Mouse (Mus musculus) thymus, adult 2 months (tissue): Measurements from ENCODE around the gene Cox15.

Source experiments
- CTCF ChIP-seq: fragments of 200-500 bp; IDR thresholded peaks from 2 replicates; pipeline ENCODE4 v1.5.1; 2012; ENCODE audit warnings: mild to moderate bottlenecking, control low read depth, low read length, moderate library complexity, borderline replicate concordance; ENCODE audit not compliant: control insufficient read depth, poor library complexity, insufficient read depth; ENCODE audit errors: extremely low read depth
- POLR2A ChIP-seq: fragments of 200-500 bp; IDR thresholded peaks from 2 replicates; pipeline ENCODE4 v1.6.1; 2012; ENCODE audit warnings: mild to moderate bottlenecking, low read length, control low read depth, moderate library complexity; ENCODE audit not compliant: control insufficient read depth, poor library complexity, insufficient read depth; ENCODE audit errors: extremely low read depth

DNA sequence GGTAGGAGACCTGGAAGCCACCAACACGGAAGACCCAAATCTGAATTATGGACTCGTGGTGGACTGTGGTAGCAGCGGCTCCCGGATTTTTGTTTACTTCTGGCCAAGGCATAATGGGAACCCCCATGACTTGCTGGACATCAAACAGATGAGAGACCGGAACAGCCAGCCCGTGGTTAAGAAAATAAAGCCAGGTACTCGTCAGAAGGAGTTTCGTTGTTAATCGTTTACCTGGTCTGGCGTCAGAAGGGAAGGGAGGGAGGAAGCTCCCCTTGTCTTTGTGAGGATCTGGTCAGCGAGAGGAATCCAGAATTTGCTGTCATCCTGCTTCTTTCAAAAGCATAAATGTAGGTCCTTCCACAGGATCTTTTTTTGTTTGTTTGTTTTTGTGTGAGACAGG, 48.6 kb downstream of the Cox15 start:
- TF ChIP-seq CTCF (no peak), POLR2A (no peak)
